Mouse (Mus musculus) cortical plate, adult 2 months (tissue): ENCODE results near the gene Disp1.

ENCODE experiments used
- CTCF ChIP-seq: fragments of 200-500 bp; IDR thresholded peaks from 2 replicates; pipeline ENCODE4 v1.5.1; 2011; ENCODE audit warnings: mild to moderate bottlenecking, control low read depth, low read length; ENCODE audit not compliant: insufficient read depth; ENCODE audit errors: extremely low read depth
- POLR2A ChIP-seq: fragments of 200-500 bp; IDR thresholded peaks from 2 replicates; pipeline ENCODE4 v1.6.1; 2011; ENCODE audit warnings: mild to moderate bottlenecking, low read length, control low read depth; ENCODE audit not compliant: insufficient read depth; ENCODE audit errors: extremely low read depth

DNA sequence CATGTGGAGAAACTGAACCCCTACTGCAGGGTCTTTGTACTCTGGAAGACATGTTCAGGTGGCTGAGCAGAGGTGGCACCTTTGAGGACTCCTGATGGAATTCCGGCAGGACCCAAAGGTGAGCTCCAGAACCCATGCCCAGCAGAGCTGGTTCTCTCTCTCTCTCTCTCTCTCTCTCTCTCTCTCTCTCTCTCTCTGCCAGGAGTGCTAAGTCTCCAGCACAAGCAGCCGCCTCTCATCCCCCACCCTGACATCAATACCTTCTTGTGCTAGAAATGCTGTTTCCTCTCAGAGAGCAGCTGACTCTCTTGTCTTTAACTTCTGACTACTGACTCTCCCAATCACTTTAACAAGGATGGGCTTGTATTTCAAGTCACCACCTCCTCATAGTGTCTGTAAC, 113.8 kb downstream of the Disp1 start:
- TF ChIP-seq POLR2A (no peak), CTCF (no peak)
